Mouse (Mus musculus) hindbrain, embryonic 10.5 days (tissue): ENCODE data around the gene Gfpt1. TPM values are rescaled to one million over a fixed set of nuclear protein-coding genes. Genes with fewer than 3 reads are reported as not detected.
A peak's percentile ranks its signal among the peaks of the same experiment; 100 is the strongest.
"Not testable (repeated sequence)": the region's sequence is repeated elsewhere in the genome, so short reads cannot be mapped to it uniquely, and the experiment has no call there.

Experiments used
- DNase-seq: peaks from one replicate; pipeline ENCODE4 v3.0.0-alpha.2; 2017; ENCODE audit warnings: low spot score
- H3K27ac ChIP-seq: fragments of 300-500 bp; sonication (generic); 2 replicates; pipeline ENCODE4 v1.5.1; 2016; ENCODE audit warnings: mild to moderate bottlenecking, moderate library complexity
- H3K27me3 ChIP-seq: fragments of 300-500 bp; sonication (generic); 2 replicates; pipeline ENCODE4 v1.6.1; 2016; ENCODE audit warnings: mild to moderate bottlenecking; ENCODE audit not compliant: poor library complexity, insufficient read depth, severe bottlenecking
- H3K36me3 ChIP-seq: fragments of 300-500 bp; sonication (generic); 2 replicates; pipeline ENCODE4 v1.6.1; 2016; ENCODE audit warnings: mild to moderate bottlenecking, moderate library complexity
- H3K4me1 ChIP-seq: fragments of 300-500 bp; sonication (generic); replicated peaks from 2 replicates; pipeline ENCODE4 v1.6.1; 2016; ENCODE audit warnings: mild to moderate bottlenecking
- H3K4me3 ChIP-seq: fragments of 300-500 bp; sonication (generic); 2 replicates; pipeline ENCODE4 v1.5.1; 2016; ENCODE audit warnings: mild to moderate bottlenecking, moderate library complexity
- H3K9me3 ChIP-seq: fragments of 300-500 bp; sonication (generic); 2 replicates; pipeline ENCODE4 v1.6.1; 2016; ENCODE audit warnings: mild to moderate bottlenecking, moderate library complexity
- WGBS: fragments of 180-500 bp; shearing (Covaris S2); methylation state at CpG from one replicate; pipeline ENCODE4 v1.1.7; 2016; 5-methylcytosine and 5-hydroxymethylcytosine counted together
- polyA plus RNA-seq: library from polyadenylated mRNA; unstranded; fragments of >200 nt; fragmentation: Nextera tagmentation; extraction: Ambion mirVana; gene quantifications from 2 replicates; pipeline ENCODE4 v1.2.1, GENCODE M21; 2016

The Gfpt1 gene
- polyA plus RNA-seq, 1 experiment from 2014 or later, result 11.4 TPM

GRCm38 (mm10) chr6:87021791-87022190, 20.9 kb upstream of the Gfpt1 start:
- no peak for DNase-seq
- Histone ChIP-seq H3K4me1 (no peaks in the 10 kb centered on the region), H3K9me3 (peaks cover 7% of the 10 kb centered on the region), H3K27me3 (no peaks in the 10 kb centered on the region), H3K4me3 (no peak overlapping the region), H3K27ac (no peak overlapping the region), H3K36me3 (peaks cover 88% of the 10 kb centered on the region)
- 97% methylated on average over 12 of the region's 12 CpGs for WGBS

- Histone ChIP-seq H3K9me3 (no peaks in the 10 kb centered on the region), H3K4me1 (no peaks in the 10 kb centered on the region), H3K36me3 (peaks cover 85% of the 10 kb centered on the region), H3K4me3 (no peak overlapping the region), H3K27ac (no peak overlapping the region), H3K27me3 (no peaks in the 10 kb centered on the region)
- 88% methylated on average over 7 of the region's 7 CpGs for WGBS
- DNase-seq, result no peak
These were observed 15.7 kb upstream of the Gfpt1 start for GRCm38 (mm10) chr6:87026980-87027379.

GRCm38 (mm10) chr6:87028881-87029280, 13.8 kb upstream of the Gfpt1 start:
- no peaks in the 10 kb centered on the region for H3K9me3 ChIP-seq
- no peaks in the 10 kb centered on the region for H3K27me3 ChIP-seq
- H3K4me3 ChIP-seq, result no peak overlapping the region
- no peaks in the 10 kb centered on the region for H3K4me1 ChIP-seq
- no peak overlapping the region for H3K27ac ChIP-seq
- peaks cover 68% of the 10 kb centered on the region for H3K36me3 ChIP-seq
- DNase-seq, result no peak

GRCm38 (mm10) chr6:87031310-87031709, 11.3 kb upstream of the Gfpt1 start:
- H3K4me1 ChIP-seq, H3K27ac ChIP-seq, H3K27me3 ChIP-seq, H3K4me3 ChIP-seq, H3K9me3 ChIP-seq, DNase-seq: not testable (repeated sequence)
- 89% methylated on average over 7 of the region's 7 CpGs for WGBS
- peaks cover 44% of the 10 kb centered on the region for H3K36me3 ChIP-seq

- Histone ChIP-seq H3K27me3 (no peaks in the 10 kb centered on the region), H3K4me3 (no peak overlapping the region), H3K4me1 (no peaks in the 10 kb centered on the region), H3K36me3 (peaks cover 36% of the 10 kb centered on the region), H3K27ac (no peak overlapping the region), H3K9me3 (peaks cover 2% of the 10 kb centered on the region; the same call in 1 of the 2 replicates)
- 91% methylated on average over 3 of the region's 3 CpGs for WGBS
- no peak for DNase-seq
These were observed 10.2 kb upstream of the Gfpt1 start for GRCm38 (mm10) chr6:87032401-87032800.

GRCm38 (mm10) chr6:87034395-87034794, 8.3 kb upstream of the Gfpt1 start:
- Histone ChIP-seq H3K9me3 (peaks cover 2% of the 10 kb centered on the region; the same call in 1 of the 2 replicates), H3K27ac (no peak overlapping the region)
- WGBS, result 92% methylated on average over 3 of the region's 3 CpGs

GRCm38 (mm10) chr6:87037826-87038620, 4.6 kb upstream of the Gfpt1 start:
- Histone ChIP-seq H3K9me3 (peaks cover 2% of the 10 kb centered on the region; the same call in 1 of the 2 replicates), H3K4me1 (peaks cover 9% of the 10 kb centered on the region), H3K36me3 (0 out of 2 replicates have a peak, but pooled peaks cover 4% of the 10 kb centered on the region), H3K27me3 (no peaks in the 10 kb centered on the region), H3K27ac (no peak overlapping the region), H3K4me3 (no peak overlapping the region)
- no peak for DNase-seq
- 92% methylated on average over 10 of the region's 10 CpGs for whole genome bisulfite sequencing

More at GRCm38 (mm10) chr6:87034395-87034794, 8.3 kb upstream of the Gfpt1 start:
- DNase-seq, result no peak
- H3K4me3 ChIP-seq, result no peak overlapping the region
- no peaks in the 10 kb centered on the region for H3K4me1 ChIP-seq
- no peaks in the 10 kb centered on the region for H3K27me3 ChIP-seq
- H3K36me3 ChIP-seq, result peaks cover 16% of the 10 kb centered on the region

- 0 out of 2 replicates have a peak, but pooled peaks cover 4% of the 10 kb centered on the region for H3K36me3 ChIP-seq
- no peak overlapping the region for H3K4me3 ChIP-seq
- H3K27me3 ChIP-seq, result no peaks in the 10 kb centered on the region
- WGBS, result 89% methylated on average over 8 of the region's 8 CpGs
- DNase-seq, result no peak
- peaks cover 2% of the 10 kb centered on the region; the same call in 1 of the 2 replicates for H3K9me3 ChIP-seq
- H3K27ac ChIP-seq, result no peak overlapping the region
- peaks cover 19% of the 10 kb centered on the region for H3K4me1 ChIP-seq
These were observed 3.5 kb upstream of the Gfpt1 start for GRCm38 (mm10) chr6:87039161-87039560.

GRCm38 (mm10) chr6:87040971-87041370, 1.7 kb upstream of the Gfpt1 start:
- H3K9me3 ChIP-seq, result peaks cover 2% of the 10 kb centered on the region; the same call in 1 of the 2 replicates
- WGBS, result 84% methylated on average over 4 of the region's 4 CpGs
- no peak overlapping the region for H3K4me3 ChIP-seq
- no peak for DNase-seq
- 0 out of 2 replicates have a peak, but pooled peaks cover 4% of the 10 kb centered on the region for H3K36me3 ChIP-seq
- H3K4me1 ChIP-seq, result peaks cover 19% of the 10 kb centered on the region
- 0 out of 2 replicates have a peak overlapping the region, but pooled peaks have one; percentile 5 for H3K27ac ChIP-seq
- no peaks in the 10 kb centered on the region for H3K27me3 ChIP-seq

- DNase-seq, result no peak
- 90% methylated on average over 7 of the region's 7 CpGs for WGBS
- H3K9me3 ChIP-seq, result peaks cover 2% of the 10 kb centered on the region; the same call in 1 of the 2 replicates
- no peaks in the 10 kb centered on the region for H3K27me3 ChIP-seq
- 0 out of 2 replicates have a peak, but pooled peaks cover 4% of the 10 kb centered on the region for H3K36me3 ChIP-seq
- 0 out of 2 replicates have a peak overlapping the region, but pooled peaks have one; percentile 5 for H3K27ac ChIP-seq
- peak overlapping the region; percentile 95 for H3K4me3 ChIP-seq
- H3K4me1 ChIP-seq, result peaks cover 19% of the 10 kb centered on the region
These were observed 1.2 kb upstream of the Gfpt1 start for GRCm38 (mm10) chr6:87041431-87041830.

GRCm38 (mm10) chr6:87042004-87042336, 676 bp upstream of the Gfpt1 start:
- Histone ChIP-seq H3K36me3 (0 out of 2 replicates have a peak, but pooled peaks cover 4% of the 10 kb centered on the region), H3K27me3 (no peaks in the 10 kb centered on the region), H3K4me3 (peak overlapping the region; percentile 95), H3K4me1 (peaks cover 19% of the 10 kb centered on the region), H3K27ac (peak overlapping the region; percentile 95), H3K9me3 (no peaks in the 10 kb centered on the region; the same call in 1 of the 2 replicates)
- WGBS, result 0% methylated on average over 11 of the region's 11 CpGs
- no peak for DNase-seq

GRCm38 (mm10) chr6:87043131-87043516, 478 bp downstream of the Gfpt1 start:
- WGBS, result 4% methylated on average over 9 of the region's 9 CpGs
- no peak for DNase-seq
- Histone ChIP-seq H3K36me3 (peaks cover 7% of the 10 kb centered on the region), H3K4me1 (peaks cover 19% of the 10 kb centered on the region), H3K9me3 (no peaks in the 10 kb centered on the region), H3K27me3 (no peaks in the 10 kb centered on the region), H3K4me3 (peak overlapping the region; percentile 95), H3K27ac (peak overlapping the region; percentile 95)

GRCm38 (mm10) chr6:87044895-87045294, 2.2 kb downstream of the Gfpt1 start:
- Histone ChIP-seq H3K27me3 (no peaks in the 10 kb centered on the region), H3K27ac (no peak overlapping the region), H3K4me3 (no peak overlapping the region), H3K36me3 (peaks cover 16% of the 10 kb centered on the region), H3K4me1 (peaks cover 19% of the 10 kb centered on the region), H3K9me3 (no peaks in the 10 kb centered on the region)
- no peak for DNase-seq
- 91% methylated on average over 2 of the region's 2 CpGs for WGBS
